Mouse (Mus musculus) macrophage (primary cell): ENCODE measurements around the gene Map2k5. TPM values are rescaled to one million over a fixed set of nuclear protein-coding genes. Genes with fewer than 3 reads are reported as not detected.

Experiments
- H3K27ac ChIP-seq: fragments of 350-480 bp; formaldehyde crosslinking; 2 replicates; pipeline ENCODE4 v1.9.0; 2021
- H3K36me3 ChIP-seq: fragments of 350-480 bp; formaldehyde crosslinking; 2 replicates; pipeline ENCODE4 v1.9.0; 2021; ENCODE audit errors: inconsistent target
- H3K4me3 ChIP-seq: fragments of 350-480 bp; formaldehyde crosslinking; 2 replicates; pipeline ENCODE4 v1.9.0; 2021; ENCODE audit errors: inconsistent target
- H3K79me2 ChIP-seq: fragments of 350-480 bp; formaldehyde crosslinking; 2 replicates; pipeline ENCODE4 v1.9.0; 2021; ENCODE audit errors: inconsistent target
- WGBS: methylation state at CpG from one replicate; pipeline ENCODE4 v1.1.7; 2026; ENCODE audit warnings: inconsistent platforms; ENCODE audit not compliant: missing documents; 5-methylcytosine and 5-hydroxymethylcytosine counted together
- polyA plus RNA-seq: library from polyadenylated mRNA; stranded (reverse); fragments of 250-400 nt; gene quantifications from 3 replicates; pipeline ENCODE4 v1.2.4, GENCODE M21; 2018; ENCODE audit warnings: inconsistent platforms
- total RNA-seq, 78 experiments: library from RNA; depleted of rRNA; stranded (reverse); fragments of 250-400 nt; gene quantifications; 1 replicate in 9 of 78; 2 replicates in 24 of 78; 3 replicates in 43 of 78; 4 replicates in 2 of 78; pipeline ENCODE4 v1.2.4; 2018; ENCODE audit warnings: inconsistent platforms in 56 of 78

Gene Map2k5
- 100 to 1,000 TPM in 21 of 26 experiments, 10 to 100 TPM in 5; 70.6 to 172 (median 121) TPM for total RNA-seq (2018; cell fraction: chromatin; rRNA removed)
- total RNA-seq (2018; cell fraction: cytosol; rRNA removed): 10 to 100 TPM; 17.3 to 32.9 (median 26.1) TPM
- total RNA-seq (2018; cell fraction: nucleus; rRNA removed): 100 to 1,000 TPM in 2 of 26 experiments, 10 to 100 TPM in 24; 32.8 to 121 (median 54.6) TPM
- polyA plus RNA-seq: 18.9 to 30.0 TPM (median 22.3 TPM) in 3 replicates

DNA sequence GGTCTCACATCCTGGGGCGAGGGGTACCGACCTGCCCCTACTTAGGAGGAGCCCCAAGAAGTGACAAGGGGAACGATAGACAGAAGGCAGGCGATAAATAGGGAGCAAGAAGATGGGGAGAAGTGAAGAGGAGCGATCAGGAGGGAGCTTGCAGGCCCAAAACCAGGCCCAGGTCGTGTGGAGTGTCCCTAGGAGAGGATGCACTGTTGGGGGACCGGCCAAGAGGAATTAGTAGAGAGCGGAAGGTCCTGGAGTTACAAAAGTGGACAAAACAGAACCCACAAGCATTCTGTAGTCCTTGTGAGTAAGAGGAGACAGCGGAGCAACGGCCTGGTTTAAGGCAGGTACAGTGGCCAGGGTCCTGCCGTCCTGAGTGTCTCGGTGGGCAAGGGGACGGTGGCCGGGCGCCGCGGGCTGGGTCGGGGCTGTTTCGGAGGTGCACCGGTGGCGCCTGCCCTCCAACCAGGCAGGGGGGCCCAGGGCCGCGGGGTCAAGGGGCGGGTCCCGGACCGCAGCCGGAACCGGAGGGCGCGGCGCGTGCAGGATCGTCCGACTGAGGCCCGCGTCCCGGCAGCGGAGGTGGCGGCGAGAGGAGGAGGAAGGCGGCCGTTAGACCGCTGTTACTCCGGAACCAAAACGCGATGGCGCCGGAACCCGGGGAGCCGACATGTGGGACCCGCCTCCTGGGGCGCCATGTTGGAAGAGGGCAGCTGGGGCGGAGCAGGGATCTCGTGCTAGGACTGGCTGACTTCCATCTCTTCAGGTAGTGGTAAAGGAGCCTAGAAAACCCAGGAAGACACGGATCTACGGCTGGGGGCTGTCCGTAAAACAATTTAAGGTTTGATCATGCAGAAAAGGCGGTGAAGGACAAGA lies at the start of gene Map2k5:
TSS of gene Map2k5 (minus strand) at position 633 of the 873 bp plus-strand sequence.
- WGBS: 1% methylated on average over 58 of the region's 58 CpGs

DNA sequence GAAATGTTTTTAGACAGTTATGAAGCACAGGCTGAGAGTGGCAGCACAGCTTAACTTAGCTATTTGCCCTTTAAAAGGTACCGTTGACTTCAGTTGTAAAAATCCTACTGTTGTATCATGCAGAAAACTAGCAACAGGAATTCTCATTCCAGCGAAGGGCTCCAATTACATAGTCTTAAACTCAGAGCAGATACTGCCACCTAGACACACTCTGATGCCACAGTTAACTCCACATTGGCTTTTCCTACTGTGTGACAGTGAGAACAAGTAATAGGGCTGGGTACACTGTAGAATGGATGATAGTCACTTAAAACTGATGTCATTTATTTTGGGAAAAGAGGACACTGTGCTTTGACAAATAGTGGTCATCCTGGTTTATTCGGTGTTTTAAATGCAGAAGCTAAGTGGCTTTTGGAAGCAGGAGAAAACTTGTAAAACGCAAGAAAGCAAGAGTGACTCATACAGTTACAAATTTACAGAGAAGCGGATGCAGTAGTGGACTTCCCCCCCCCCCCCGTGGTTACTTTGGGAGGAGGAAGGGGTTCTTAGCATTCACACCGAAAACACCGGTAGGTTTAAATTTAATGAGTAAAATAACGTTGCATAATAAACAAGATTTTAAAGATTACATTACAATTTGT lies 43.5 kb upstream of the Map2k5 start:
- 36% methylated on average over 9 of the region's 9 CpGs for WGBS
- H3K4me3 ChIP-seq: no peak overlapping the region
- H3K79me2 ChIP-seq: no peaks in the 10 kb centered on the region
- no peaks in the 10 kb centered on the region for H3K36me3 ChIP-seq
- no peak overlapping the region for H3K27ac ChIP-seq

More for the DNA sequence above, at the start of gene Map2k5:
- H3K36me3 ChIP-seq: 0 out of 2 replicates have a peak, but pooled peaks cover 1% of the 10 kb centered on the region
- H3K4me3 ChIP-seq: peak within 1 kb of the TSS; percentile 75
- H3K79me2 ChIP-seq: peaks cover 53% of the 10 kb centered on the region; the same call in 1 of the 2 replicates
- H3K27ac ChIP-seq: peak within 1 kb of the TSS; percentile 73

DNA sequence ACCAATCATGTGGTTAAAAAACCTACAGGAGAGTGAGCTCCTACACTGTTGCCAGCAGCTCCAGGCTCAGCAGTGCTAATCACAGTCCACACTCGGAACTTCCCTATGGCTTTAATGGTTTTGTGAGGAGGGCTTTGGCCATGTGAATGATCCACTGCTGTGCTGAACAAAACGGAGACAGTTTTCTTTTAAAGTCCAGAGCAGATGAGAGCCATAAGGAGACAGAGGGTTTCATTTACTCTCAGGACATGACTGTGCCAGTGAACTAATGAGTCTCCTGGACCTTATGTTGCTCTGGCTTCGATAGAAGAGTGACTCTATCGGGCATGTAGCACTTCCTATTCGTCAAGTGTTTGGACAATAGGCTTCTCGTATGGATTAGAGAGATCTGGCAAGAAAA lies 42.7 kb upstream of the Map2k5 start:
- no peaks in the 10 kb centered on the region for H3K79me2 ChIP-seq
- no peak overlapping the region for H3K27ac ChIP-seq
- no peak overlapping the region for H3K4me3 ChIP-seq
- no peaks in the 10 kb centered on the region for H3K36me3 ChIP-seq
- 90% methylated on average over 6 of the region's 6 CpGs for WGBS

DNA sequence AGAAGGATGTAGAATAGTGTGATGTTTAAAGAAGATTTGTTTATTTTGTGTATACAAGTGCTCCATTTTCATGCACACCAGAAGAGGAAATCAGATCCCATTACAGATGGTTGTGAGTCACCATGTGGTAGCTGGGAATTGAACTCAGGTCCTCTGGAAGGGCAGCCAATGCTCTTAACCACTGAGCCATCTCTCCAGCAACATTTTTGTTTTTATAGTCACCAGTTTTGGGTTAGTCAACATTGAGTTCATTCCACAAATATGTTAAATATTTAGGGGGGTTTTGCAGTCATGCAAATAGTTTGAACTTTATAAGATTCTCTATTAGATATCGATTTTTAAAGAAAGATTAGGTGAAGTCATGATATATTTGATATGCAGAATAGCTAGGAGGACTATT lies 22.5 kb upstream of the Map2k5 start:
- 91% methylated on average over 1 of the region's 1 CpGs for WGBS
- H3K36me3 ChIP-seq: peaks cover 4% of the 10 kb centered on the region; the same call in 1 of the 2 replicates
- peak overlapping the region; percentile 78; the same call in 1 of the 2 replicates for H3K4me3 ChIP-seq
- H3K27ac ChIP-seq: no peak overlapping the region
- H3K79me2 ChIP-seq: peaks cover 33% of the 10 kb centered on the region

DNA sequence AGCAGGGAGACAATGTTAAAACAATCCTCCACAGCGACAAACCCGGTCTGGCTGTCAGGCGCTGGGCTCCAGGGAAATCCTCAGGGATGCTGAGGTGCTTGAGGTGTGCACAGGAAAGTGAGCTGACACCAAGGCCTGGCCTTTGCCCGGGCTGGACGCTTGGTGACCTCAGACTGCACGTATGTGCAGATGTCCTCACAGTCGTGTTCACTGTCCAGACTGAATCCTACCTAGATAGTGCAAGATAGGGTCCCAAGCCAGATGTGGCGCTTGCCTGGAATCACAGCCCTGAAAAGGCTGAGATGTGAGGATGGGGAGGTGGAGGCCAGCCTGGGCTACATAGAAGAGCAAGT lies 21.7 kb upstream of the Map2k5 start:
- 7% methylated on average over 8 of the region's 8 CpGs for WGBS
- peak overlapping the region; percentile 74 for H3K27ac ChIP-seq
- peaks cover 40% of the 10 kb centered on the region for H3K79me2 ChIP-seq
- H3K36me3 ChIP-seq: peaks cover 4% of the 10 kb centered on the region; the same call in 1 of the 2 replicates
- H3K4me3 ChIP-seq: peak overlapping the region; percentile 78

DNA sequence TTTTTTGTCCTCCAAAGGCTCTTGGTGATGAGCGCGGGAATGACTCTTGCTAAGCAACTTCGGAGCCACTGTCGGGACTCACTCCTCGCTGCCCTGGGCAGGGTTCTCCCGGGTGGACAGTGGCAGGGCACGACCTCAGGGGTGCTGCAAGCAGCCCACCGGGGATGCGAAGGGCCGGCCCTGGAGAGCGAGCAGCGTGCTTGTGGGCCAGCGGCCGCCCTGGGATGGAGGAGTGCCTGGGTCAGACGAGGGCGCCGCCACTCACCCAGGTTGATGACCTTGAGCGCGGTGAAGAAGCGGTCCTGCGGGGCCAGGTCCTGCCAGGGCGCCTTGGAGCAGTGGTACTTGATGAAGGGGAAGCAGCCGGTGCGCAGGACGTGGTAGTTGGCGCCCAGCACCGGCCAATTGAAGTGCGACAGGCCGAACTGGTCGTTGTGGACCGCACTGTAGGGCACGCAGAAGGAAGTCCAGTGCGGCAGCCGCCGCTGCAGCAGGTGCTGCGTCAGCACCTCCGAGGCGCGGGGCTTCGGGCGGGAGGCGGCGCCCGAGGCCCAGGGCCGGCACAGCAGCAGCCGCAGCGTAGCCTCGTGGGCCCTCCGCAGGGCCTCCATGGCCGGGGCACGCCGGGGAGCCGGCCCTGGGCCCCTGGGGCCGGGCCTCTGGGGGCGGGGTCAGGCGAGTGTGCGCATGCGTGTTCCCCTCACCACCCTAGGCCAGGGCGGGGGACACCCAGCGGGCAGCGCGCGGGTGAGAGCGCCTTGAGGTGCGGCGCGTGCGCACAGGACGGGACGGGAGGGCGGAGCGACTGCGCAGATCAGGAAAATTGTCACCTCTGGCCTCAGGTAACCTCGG lies 21.1 kb upstream of the Map2k5 start, which contains the start of gene 2300009A05Rik:
TSS of gene 2300009A05Rik (minus strand) at position 636 of the 852 bp plus-strand sequence.
- 1% methylated on average over 72 of the region's 74 CpGs for WGBS
- peaks cover 4% of the 10 kb centered on the region; the same call in 1 of the 2 replicates for H3K36me3 ChIP-seq
- H3K79me2 ChIP-seq: peaks cover 42% of the 10 kb centered on the region
- peak within 1 kb of the TSS; percentile 74 for H3K27ac ChIP-seq
- H3K4me3 ChIP-seq: peak within 1 kb of the TSS; percentile 78

DNA sequence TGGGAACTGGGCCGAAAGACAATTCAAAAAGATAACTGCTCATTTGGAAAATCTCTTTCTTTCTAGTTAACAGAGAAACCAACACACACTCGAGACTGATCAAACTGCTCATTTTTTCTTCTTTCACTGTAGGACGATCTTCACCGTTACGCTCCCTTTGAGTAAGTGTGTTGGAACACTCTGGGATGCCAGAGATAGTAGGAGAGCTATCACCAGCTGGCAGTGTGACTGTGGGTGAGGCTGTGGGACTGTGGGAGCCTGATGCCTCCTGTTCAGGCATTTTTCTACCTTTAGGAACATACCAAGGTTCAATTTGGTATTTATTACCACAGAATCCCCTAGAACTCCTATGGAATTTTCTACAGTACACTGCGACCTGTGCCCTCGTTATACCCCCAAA lies 17.9 kb upstream of the Map2k5 start:
- Histone ChIP-seq H3K4me3 (no peak overlapping the region), H3K36me3 (peaks cover 4% of the 10 kb centered on the region; the same call in 1 of the 2 replicates), H3K27ac (no peak overlapping the region), H3K79me2 (peaks cover 42% of the 10 kb centered on the region)
- 99% methylated on average over 7 of the region's 7 CpGs for WGBS

DNA sequence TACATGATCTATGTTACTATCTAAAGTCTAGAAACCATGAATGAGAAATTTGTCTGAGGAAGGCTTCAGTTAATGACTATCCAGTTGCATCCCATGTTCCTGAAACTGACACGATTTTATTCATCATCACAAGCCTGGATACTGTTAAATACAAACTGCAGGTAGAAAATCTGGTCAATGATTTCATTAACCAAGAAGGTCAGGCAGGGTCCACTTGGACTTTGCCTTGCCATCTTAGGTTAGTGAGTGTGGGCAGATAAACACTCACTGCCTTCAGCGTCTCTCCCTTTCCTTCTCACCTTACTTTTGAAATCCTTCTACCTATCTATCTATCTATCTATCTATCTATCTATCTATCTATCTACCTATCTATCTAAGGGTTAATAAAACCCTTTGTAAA lies 13.6 kb upstream of the Map2k5 start:
- Histone ChIP-seq H3K4me3 (no peak overlapping the region), H3K27ac (no peak overlapping the region), H3K79me2 (peaks cover 21% of the 10 kb centered on the region), H3K36me3 (peaks cover 4% of the 10 kb centered on the region; the same call in 1 of the 2 replicates)
- whole genome bisulfite sequencing: 79% methylated on average over 2 of the region's 2 CpGs

DNA sequence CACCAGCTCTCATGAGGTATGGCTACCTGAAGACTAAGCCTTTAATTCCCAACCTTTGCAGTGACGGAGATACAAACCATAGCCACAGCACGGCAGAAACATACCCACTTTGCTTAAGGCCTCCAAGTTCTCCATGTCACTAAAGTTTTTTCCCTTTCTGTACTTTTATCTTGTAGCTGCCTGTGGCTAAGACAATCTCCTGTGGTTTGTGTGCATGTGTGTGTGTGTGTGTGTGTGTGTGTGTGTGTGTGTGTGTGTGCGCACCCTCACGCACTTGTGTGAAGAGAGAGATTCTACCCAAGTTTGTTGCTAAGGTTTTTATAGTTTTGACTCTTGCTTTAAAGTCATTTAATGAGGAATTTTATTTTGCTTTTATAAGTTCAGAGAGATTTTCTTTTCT lies 5.1 kb upstream of the Map2k5 start:
- WGBS: 80% methylated on average over 4 of the region's 4 CpGs
- Histone ChIP-seq H3K79me2 (peaks cover 5% of the 10 kb centered on the region; the same call in 1 of the 2 replicates), H3K4me3 (no peak overlapping the region), H3K36me3 (no peaks in the 10 kb centered on the region), H3K27ac (no peak overlapping the region)

DNA sequence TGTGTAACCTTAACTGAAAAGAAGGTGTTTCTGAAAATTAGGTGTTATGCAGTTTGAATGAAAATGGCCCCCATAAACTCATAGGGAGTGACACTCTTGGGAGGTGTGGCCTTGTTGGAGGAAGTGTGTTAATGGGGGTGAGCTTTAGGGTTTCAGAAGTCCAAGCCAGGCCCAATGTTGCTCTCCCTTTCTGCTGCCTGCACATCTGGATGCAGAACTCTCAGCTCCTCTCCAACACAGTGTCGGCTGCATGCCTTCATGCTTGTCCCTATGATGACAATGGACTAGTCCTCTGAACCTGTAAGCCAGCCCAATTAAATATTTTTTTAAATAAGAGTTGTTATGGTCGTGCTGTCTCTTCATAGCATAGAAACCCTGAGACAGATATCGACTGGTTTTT lies 2.6 kb upstream of the Map2k5 start:
- Histone ChIP-seq H3K36me3 (no peaks in the 10 kb centered on the region), H3K79me2 (peaks cover 25% of the 10 kb centered on the region; the same call in 1 of the 2 replicates), H3K4me3 (no peak overlapping the region), H3K27ac (no peak overlapping the region)
- 91% methylated on average over 3 of the region's 3 CpGs for WGBS

DNA sequence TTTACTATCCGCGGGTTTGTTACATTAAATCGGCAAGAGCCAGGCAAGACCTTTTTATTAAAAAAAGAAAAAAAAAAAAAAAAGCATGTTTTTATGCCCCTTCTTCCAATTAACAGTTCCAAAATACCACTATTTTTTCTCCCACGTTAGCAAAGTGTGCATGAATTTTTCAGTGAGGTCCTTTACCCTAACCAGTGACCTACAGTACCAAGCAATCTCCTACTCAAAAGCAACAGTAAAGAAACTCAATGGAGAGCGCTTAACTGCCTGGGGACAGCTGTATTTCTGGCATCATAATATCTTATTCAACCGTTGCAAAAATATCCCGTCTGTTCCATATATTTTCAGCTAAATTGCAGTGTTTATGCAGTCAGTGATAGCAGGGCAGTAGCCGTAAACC lies 472 bp upstream of the Map2k5 start:
- H3K79me2 ChIP-seq: peaks cover 46% of the 10 kb centered on the region; the same call in 1 of the 2 replicates
- H3K4me3 ChIP-seq: peak overlapping the region; percentile 72
- no peaks in the 10 kb centered on the region for H3K36me3 ChIP-seq
- peak overlapping the region; percentile 73 for H3K27ac ChIP-seq
- WGBS: 21% methylated on average over 8 of the region's 8 CpGs

DNA sequence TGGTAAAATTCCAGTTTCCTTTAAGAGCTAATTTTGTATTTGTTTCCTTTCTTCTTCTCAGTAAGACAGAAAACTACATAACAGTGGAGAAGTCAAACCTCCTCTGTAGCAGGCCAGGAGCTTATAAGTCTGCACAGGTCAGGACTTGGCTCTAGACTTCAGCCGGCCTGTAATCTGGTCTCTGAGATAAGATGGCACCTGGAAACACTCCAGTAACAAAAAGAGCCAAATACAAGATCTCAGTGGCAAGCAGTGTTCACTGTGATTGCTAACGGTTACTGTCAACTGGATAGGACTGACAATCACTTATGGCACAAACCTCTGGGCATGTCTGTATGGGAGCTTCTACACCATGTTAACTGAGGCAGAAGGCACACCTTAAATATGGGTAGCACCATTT lies 4.4 kb downstream of the Map2k5 start:
- Histone ChIP-seq H3K27ac (no peak overlapping the region), H3K4me3 (no peak overlapping the region), H3K79me2 (peaks cover 62% of the 10 kb centered on the region; the same call in 1 of the 2 replicates), H3K36me3 (peaks cover 31% of the 10 kb centered on the region; the same call in 1 of the 2 replicates)
- WGBS: 83% methylated on average over 2 of the region's 2 CpGs

DNA sequence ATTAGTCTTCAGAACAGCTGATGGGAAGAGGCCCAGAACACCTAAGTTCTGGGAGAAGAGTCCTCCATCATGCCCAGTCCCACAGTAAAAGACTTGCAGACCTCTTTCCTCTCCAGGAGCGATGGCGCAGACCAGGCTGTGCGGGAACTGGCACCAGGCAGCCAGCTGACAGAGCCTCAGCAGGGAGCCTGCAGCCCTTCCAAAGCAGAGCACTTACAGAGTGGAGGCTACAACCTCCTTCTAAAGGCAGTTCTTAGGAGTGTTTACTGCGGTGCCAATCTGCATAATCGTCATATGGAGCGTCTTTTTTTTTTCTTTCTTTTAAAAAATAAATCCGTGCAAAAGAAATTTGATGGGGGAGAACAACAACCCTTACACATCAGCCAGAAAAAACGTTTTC lies 5.2 kb downstream of the Map2k5 start:
- no peak overlapping the region for H3K4me3 ChIP-seq
- H3K79me2 ChIP-seq: peaks cover 58% of the 10 kb centered on the region; the same call in 1 of the 2 replicates
- no peak overlapping the region for H3K27ac ChIP-seq
- 92% methylated on average over 8 of the region's 8 CpGs for WGBS
- H3K36me3 ChIP-seq: peaks cover 31% of the 10 kb centered on the region; the same call in 1 of the 2 replicates

DNA sequence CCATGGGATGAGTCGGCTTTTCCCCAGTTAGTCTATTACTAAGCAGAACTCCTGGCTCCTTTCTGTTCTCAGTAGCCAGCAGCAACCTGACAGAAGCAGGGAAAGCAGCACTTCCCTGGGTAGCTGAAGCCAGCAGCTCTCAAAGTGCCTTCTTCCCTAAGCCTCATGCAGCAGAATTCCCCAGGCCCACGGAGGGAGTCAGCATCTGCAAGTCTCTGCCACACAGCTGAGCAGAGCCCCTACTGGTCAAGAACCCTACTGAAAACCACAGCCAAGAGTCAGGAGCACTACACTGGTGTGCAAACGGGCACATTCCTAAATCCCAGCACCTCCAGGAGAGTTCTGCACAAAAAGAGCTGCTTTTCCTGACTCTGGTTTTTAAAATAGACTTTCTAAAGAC lies 17.3 kb downstream of the Map2k5 start:
- Histone ChIP-seq H3K36me3 (peaks cover 34% of the 10 kb centered on the region; the same call in 1 of the 2 replicates), H3K4me3 (no peak overlapping the region)
- 72% methylated on average over 3 of the region's 3 CpGs for WGBS

More for the DNA sequence above, 17.3 kb downstream of the Map2k5 start:
- peaks cover 15% of the 10 kb centered on the region; the same call in 1 of the 2 replicates for H3K79me2 ChIP-seq
- H3K27ac ChIP-seq: no peak overlapping the region
